Mouse (Mus musculus): Measurements from ENCODE around the gene Kcnq2. TPM values are rescaled to one million over a fixed set of nuclear protein-coding genes. Genes with fewer than 3 reads are reported as not detected.

Gene Kcnq2
- polyA plus RNA-seq, 1 experiment from 2014 or later, result 0.29 TPM

DNA sequence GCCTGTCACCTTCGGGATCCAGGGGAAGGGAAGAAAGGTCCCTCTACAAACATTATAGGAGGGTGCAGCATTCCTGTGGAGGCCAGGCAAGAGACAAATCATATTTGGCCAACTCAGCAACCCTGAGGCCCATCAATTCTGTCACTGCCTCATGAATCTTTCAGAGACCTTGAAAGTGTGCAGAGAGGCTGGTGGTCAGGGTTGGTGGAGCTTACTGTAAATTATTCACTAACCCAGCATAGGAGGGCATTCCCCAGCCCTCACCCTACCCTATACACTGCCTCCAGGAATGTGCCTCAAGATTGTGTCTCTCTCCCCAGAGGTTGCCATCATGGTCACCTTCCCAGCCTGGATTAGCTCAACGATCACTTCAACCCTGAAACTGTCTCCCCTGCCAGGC lies 9.6 kb upstream of the Kcnq2 start:
- ATAC-seq (ENCODE audit: borderline replicate concordance, extremely low read depth, low FRiP score, low TSS enrichment), result no peak
- Histone ChIP-seq H3K27ac (no peak overlapping the region), H3K27me3 (peaks cover 32% of the 10 kb centered on the region), H3K4me2 (no peak overlapping the region), H3K4me1 (peaks cover 10% of the 10 kb centered on the region), H3K9me3 (no peaks in the 10 kb centered on the region), H3K36me3 (no peaks in the 10 kb centered on the region), H3K4me3 (no peak overlapping the region), H3K9ac (no peak overlapping the region)
- WGBS, result 72% methylated on average over 2 of the region's 2 CpGs

DNA sequence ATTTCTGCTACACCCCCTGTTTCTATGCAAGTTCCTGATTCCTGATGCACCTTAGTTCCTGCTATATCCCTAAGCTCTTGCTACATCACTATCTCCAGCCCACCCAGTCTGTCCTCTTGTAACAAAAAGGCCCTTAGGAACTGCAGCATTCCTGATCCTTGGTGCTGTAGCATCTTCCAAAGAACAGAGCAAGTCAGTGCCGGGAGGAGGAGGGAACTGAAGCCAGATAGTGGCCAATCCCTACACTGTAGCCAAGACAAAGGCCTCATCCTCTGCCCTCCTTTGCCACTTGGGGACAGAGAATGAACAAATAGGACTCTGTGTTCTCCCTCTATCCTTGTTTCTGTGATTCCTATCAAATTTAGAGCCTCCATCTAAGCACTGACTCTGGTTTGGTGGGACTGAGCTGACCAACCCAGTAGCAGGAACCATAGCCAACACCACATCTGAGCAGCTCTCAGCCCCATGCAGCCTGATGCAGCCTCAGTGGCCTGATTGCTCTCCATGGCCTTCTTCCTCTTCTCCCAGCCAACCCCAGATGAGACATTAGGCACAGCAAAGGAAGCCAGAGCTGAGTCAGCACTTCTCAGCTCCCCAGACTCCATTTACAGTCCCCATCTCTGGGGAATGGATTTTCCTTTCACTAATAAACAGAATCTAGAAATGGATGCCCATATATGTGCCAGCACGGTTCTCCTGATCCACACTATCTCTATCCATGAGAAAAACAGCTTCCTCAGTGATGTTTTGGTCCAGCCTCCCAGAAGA lies 8.6 kb upstream of the Kcnq2 start:
- Histone ChIP-seq H3K9ac (no peak overlapping the region), H3K27me3 (peaks cover 22% of the 10 kb centered on the region), H3K4me2 (no peak overlapping the region), H3K36me3 (no peaks in the 10 kb centered on the region), H3K27ac (no peak overlapping the region), H3K9me3 (no peaks in the 10 kb centered on the region), H3K4me1 (peaks cover 10% of the 10 kb centered on the region), H3K4me3 (no peak overlapping the region)
- 56% methylated on average over 2 of the region's 2 CpGs for WGBS
- ATAC-seq (ENCODE audit: borderline replicate concordance, extremely low read depth, low FRiP score, low TSS enrichment), result no peak

DNA sequence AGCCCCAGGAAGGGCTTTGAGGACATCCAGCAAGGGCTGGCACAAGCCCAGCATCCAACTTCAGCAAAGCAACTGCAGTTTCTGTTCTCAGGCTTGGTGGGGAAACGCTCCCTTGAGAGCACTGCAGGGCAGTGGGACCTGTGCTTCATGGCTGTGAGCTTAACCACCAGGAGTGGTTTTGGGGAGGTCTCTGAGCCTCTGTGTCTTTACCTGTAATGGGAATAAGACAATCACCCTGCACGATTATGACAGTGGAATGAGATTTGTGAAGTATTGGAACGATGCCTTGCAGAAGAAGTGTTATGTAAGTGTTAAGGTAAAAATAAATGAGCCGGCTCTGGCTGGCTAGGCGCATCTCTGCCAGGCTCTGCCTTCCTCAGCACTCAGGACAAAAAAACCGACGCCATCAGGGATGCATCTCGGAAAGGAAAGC lies 7.6 kb upstream of the Kcnq2 start:
- WGBS, result 57% methylated on average over 8 of the region's 8 CpGs
- H3K4me3 ChIP-seq, result no peak overlapping the region
- peaks cover under 1% of the 10 kb centered on the region for H3K4me1 ChIP-seq
- H3K4me2 ChIP-seq, result no peak overlapping the region
- H3K9me3 ChIP-seq, result no peaks in the 10 kb centered on the region
- no peak for ATAC-seq (ENCODE audit: borderline replicate concordance, extremely low read depth, low FRiP score, low TSS enrichment)
- no peaks in the 10 kb centered on the region for H3K36me3 ChIP-seq
- H3K9ac ChIP-seq, result no peak overlapping the region
- no peak overlapping the region for H3K27ac ChIP-seq
- H3K27me3 ChIP-seq, result peaks cover 15% of the 10 kb centered on the region

DNA sequence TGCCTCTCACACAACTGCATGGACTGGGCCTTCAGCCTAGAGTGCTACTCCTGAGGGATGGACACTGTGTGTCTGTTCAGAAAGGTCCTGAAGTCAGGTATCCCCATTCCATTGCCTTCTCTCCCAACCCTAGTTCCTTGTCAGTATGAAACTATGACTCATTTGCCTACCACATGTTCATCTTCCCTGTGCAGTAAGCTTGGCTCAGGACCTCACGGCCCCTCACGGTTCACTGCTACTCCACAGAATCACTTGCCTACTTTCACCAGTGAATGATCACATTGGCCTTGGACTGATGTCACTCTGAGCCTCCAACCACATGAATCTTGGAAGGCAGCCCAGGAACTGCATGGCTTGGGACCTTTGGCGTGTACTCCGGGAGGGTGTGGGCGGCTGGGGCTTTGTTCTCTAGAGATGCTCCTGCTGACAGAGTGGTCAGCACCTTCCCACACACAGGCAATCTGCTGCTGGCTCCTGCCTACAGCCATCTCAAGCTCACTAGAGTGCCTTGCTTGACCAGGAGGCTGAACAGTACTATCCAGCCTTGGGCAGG lies 4.6 kb upstream of the Kcnq2 start:
- peaks cover 3% of the 10 kb centered on the region; the same call in 1 of the 2 replicates for H3K4me1 ChIP-seq
- 86% methylated on average over 5 of the region's 5 CpGs for WGBS
- H3K27ac ChIP-seq, result no peak overlapping the region
- H3K36me3 ChIP-seq, result no peaks in the 10 kb centered on the region
- ATAC-seq (ENCODE audit: borderline replicate concordance, extremely low read depth, low FRiP score, low TSS enrichment), result no peak
- H3K9me3 ChIP-seq, result no peaks in the 10 kb centered on the region
- H3K4me2 ChIP-seq, result no peak overlapping the region
- peaks cover 26% of the 10 kb centered on the region for H3K27me3 ChIP-seq
- no peak overlapping the region for H3K4me3 ChIP-seq
- H3K9ac ChIP-seq, result no peak overlapping the region

DNA sequence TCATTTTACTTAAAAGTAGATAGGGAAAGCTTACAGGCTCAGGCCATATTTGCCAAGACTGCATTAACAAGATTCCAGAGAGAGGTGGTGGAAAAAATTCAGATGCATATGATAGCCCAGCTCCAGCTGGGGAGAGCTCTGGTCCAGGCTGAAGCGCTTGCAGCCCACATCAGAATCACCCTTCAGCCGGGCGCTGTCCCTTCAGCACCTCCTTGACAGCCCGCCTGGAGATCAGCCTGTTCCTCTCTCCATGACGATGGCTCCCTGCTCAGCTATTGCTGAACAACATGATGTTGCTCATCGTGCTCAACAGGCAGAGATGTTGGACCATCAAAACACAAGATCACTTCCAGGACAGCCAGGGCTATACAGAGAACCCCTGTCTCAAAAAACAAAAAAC lies 1.8 kb upstream of the Kcnq2 start:
- H3K4me1 ChIP-seq, result peaks cover 10% of the 10 kb centered on the region
- H3K9ac ChIP-seq, result no peak overlapping the region
- 2% methylated on average over 6 of the region's 6 CpGs for WGBS
- H3K4me3 ChIP-seq, result no peak overlapping the region
- peaks cover 54% of the 10 kb centered on the region for H3K27me3 ChIP-seq
- no peak for ATAC-seq (ENCODE audit: borderline replicate concordance, extremely low read depth, low FRiP score, low TSS enrichment)
- H3K27ac ChIP-seq, result no peak overlapping the region
- no peaks in the 10 kb centered on the region for H3K9me3 ChIP-seq
- no peak overlapping the region for H3K4me2 ChIP-seq
- no peaks in the 10 kb centered on the region for H3K36me3 ChIP-seq

DNA sequence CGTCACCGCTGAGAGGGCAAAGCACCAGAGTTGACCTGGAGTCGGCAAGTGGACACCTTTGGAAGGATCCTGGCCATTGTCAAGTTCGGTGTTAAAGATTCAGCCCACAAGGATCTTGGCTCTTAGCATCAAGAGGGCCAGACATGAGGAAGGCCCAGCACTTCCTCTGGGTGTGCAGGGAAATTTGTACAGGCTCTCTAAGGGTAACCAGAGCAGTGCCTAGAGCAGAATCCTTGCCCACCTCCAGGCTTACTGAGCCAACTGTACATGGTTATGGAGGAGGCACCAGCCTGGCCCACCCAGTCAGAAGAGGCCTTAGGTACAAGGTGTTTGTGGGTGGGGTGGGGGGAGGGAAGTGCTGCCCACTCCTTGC lies 332 bp upstream of the Kcnq2 start:
- Histone ChIP-seq H3K36me3 (no peaks in the 10 kb centered on the region), H3K27me3 (peaks cover 58% of the 10 kb centered on the region), H3K9me3 (no peaks in the 10 kb centered on the region), H3K4me3 (no peak overlapping the region), H3K27ac (no peak overlapping the region), H3K4me2 (peak overlapping the region; percentile 76; the same call in 1 of the 2 replicates), H3K4me1 (peaks cover 10% of the 10 kb centered on the region), H3K9ac (no peak overlapping the region)
- ATAC-seq (ENCODE audit: borderline replicate concordance, extremely low read depth, low FRiP score, low TSS enrichment), result no peak
- WGBS, result 7% methylated on average over 4 of the region's 4 CpGs

DNA sequence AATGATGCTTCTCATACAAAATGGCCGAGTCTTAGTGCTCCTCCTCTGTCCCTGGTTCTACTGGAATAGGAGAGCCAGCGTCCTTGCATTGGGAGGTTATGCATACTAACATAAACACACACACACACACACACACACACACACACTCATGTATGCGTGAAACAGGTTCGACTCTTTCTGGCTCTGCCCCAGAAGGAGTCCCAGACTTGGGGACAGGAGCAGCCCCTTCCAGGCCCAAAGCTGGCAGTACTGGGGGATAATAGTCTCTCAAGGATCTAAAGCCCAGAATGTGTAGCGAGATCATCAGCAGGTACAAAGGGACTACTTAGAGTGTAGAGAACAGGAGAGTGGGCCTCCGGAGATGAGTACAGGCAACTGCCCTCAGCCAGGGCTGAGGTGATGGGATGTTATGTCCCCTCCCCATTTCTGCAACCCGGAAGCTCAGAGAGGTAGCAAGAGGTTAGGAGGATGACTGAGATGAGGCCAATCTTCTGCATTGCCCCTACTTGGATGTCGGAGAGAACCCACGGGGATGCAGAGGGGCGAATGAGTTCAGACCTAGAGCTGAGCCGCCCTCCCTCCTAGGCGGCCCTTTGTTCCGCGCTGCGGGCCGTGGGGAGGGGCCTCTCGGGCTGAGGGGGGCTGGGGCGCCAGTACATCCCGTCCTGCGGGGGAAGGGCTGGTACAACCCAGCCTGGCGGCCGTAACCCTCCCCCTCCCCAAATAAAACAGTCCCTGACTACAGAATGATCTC lies 1.1 kb downstream of the Kcnq2 start:
- Histone ChIP-seq H3K4me3 (peak overlapping the region; percentile 40), H3K36me3 (no peaks in the 10 kb centered on the region)
- WGBS, result 9% methylated on average over 22 of the region's 22 CpGs

GRCm38 (mm10) chr2:181130245-181130644 lies 4.9 kb downstream of the Kcnq2 start:
- 45% methylated on average over 4 of the region's 4 CpGs for WGBS
- no peak for ATAC-seq (ENCODE audit: borderline replicate concordance, extremely low read depth, low FRiP score, low TSS enrichment)
- no peaks in the 10 kb centered on the region for H3K36me3 ChIP-seq
- no peak overlapping the region for H3K27ac ChIP-seq
- no peak overlapping the region for H3K4me3 ChIP-seq
- peaks cover 38% of the 10 kb centered on the region for H3K27me3 ChIP-seq
- H3K9ac ChIP-seq, result no peak overlapping the region
- H3K4me1 ChIP-seq, result peaks cover 10% of the 10 kb centered on the region
- no peaks in the 10 kb centered on the region for H3K9me3 ChIP-seq
- no peak overlapping the region for H3K4me2 ChIP-seq

More for the DNA sequence above, 1.1 kb downstream of the Kcnq2 start:
- no peak for ATAC-seq (ENCODE audit: borderline replicate concordance, extremely low read depth, low FRiP score, low TSS enrichment)
- no peak overlapping the region for H3K27ac ChIP-seq
- no peaks in the 10 kb centered on the region for H3K9me3 ChIP-seq
- H3K27me3 ChIP-seq, result peaks cover 58% of the 10 kb centered on the region
- peaks cover 10% of the 10 kb centered on the region for H3K4me1 ChIP-seq
- H3K4me2 ChIP-seq, result peak overlapping the region; percentile 76
- no peak overlapping the region for H3K9ac ChIP-seq

- H3K27me3 ChIP-seq, result peaks cover 25% of the 10 kb centered on the region
- no peak overlapping the region for H3K27ac ChIP-seq
- H3K9ac ChIP-seq, result no peak overlapping the region
- H3K4me1 ChIP-seq, result no peaks in the 10 kb centered on the region
- H3K4me3 ChIP-seq, result no peak overlapping the region
- H3K4me2 ChIP-seq, result no peak overlapping the region
- 60% methylated on average over 4 of the region's 4 CpGs for WGBS
- H3K9me3 ChIP-seq, result no peaks in the 10 kb centered on the region
- H3K36me3 ChIP-seq, result no peaks in the 10 kb centered on the region
- no peak for ATAC-seq (ENCODE audit: borderline replicate concordance, extremely low read depth, low FRiP score, low TSS enrichment)
These were observed 6.1 kb downstream of the Kcnq2 start for GRCm38 (mm10) chr2:181128963-181129362.

DNA sequence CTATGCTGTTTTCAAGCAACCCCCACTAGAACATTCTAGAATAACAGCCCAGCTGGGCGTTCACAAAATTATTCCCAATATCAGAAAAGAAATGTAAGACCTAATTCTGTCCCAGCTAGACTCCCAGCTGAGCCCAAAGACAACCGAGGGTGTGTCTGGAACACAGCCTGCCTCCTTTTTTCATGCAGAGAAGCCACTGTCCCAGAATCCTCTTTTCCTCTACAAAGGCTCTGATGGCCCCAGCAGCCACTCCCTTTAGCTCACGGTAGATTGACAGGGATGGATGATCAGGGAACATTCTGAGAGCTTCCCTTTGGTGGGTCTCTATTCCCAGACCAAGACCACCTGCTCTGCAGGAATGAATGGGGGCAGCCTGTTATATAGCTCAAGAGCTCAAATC lies 7.3 kb downstream of the Kcnq2 start:
- Histone ChIP-seq H3K27ac (no peak overlapping the region), H3K27me3 (peaks cover 13% of the 10 kb centered on the region), H3K36me3 (no peaks in the 10 kb centered on the region), H3K9ac (no peak overlapping the region), H3K4me2 (no peak overlapping the region), H3K4me3 (no peak overlapping the region), H3K9me3 (no peaks in the 10 kb centered on the region), H3K4me1 (no peaks in the 10 kb centered on the region)
- WGBS, result 37% methylated on average over 3 of the region's 3 CpGs
- no peak for ATAC-seq (ENCODE audit: borderline replicate concordance, extremely low read depth, low FRiP score, low TSS enrichment)

DNA sequence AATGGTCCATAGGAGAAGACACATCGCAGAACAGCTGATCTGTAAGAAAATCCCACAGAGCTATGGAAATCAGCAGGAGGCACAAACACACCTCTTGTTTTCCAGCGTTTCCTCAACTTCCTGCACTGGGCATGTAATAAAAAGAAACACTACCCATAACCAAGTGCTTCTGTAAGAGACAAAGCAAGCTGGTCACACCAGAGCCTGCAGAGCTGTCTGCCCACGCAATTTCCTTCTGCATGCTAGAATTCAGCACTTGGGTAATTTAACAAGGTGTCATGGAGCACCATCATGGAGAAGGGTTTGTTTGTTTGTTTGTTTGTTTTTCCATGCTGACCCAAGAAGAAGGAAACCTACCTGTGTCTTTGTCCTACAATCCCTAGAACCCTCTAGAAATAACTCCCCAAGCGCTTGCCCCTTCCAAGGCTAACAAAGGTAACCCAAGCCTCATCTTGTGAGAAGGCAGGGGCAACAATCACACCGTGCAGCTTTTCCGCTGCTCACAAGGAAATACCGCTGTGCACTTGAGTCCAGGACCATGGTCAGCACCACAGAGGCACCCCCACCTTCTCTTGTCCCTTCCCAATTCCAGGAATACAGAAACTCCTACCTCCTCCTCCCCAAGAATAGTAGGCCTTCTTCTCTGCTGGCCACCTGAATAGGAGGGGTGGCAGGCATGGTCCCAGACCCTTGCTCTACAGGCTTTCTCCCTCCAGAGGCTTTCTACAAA lies 9.2 kb downstream of the Kcnq2 start:
- Histone ChIP-seq H3K36me3 (no peaks in the 10 kb centered on the region), H3K4me2 (no peak overlapping the region), H3K27me3 (no peaks in the 10 kb centered on the region), H3K27ac (no peak overlapping the region), H3K9me3 (no peaks in the 10 kb centered on the region), H3K4me3 (no peak overlapping the region), H3K4me1 (no peaks in the 10 kb centered on the region), H3K9ac (no peak overlapping the region)
- no peak for ATAC-seq (ENCODE audit: borderline replicate concordance, extremely low read depth, low FRiP score, low TSS enrichment)
- 41% methylated on average over 7 of the region's 7 CpGs for WGBS
